Mouse (Mus musculus) liver, embryonic 15.5 days (tissue): ENCODE measurements around the gene Ano9. TPM values are rescaled to one million over a fixed set of nuclear protein-coding genes. Genes with fewer than 3 reads are reported as not detected.

Experiments used
- polyA plus RNA-seq: library from polyadenylated mRNA; unstranded; fragments of >200 nt; fragmentation: Nextera tagmentation; extraction: Ambion mirVana; gene quantifications from 2 replicates; pipeline ENCODE4 v1.2.1, GENCODE M21; 2015

The Ano9 gene
- polyA plus RNA-seq, 1 experiment from 2014 or later: 0.99 TPM

Other genes starting within 250 kb of the Ano9 start
- 133 TPM in 2 replicates for gene Psmd13, start 235.8 kb downstream of the Ano9 start, polyA plus RNA-seq
- 20.0 and 21.5 TPM in 2 replicates for gene Sirt3, start 235.5 kb downstream of the Ano9 start, polyA plus RNA-seq
- gene Cox8b, start 217.4 kb downstream of the Ano9 start, polyA plus RNA-seq: 2.5 and 3.6 TPM in 2 replicates
- 4.8 and 7.0 TPM in 2 replicates for gene Nlrp6, start 196.9 kb downstream of the Ano9 start, polyA plus RNA-seq
- gene Pgghg, start 176.4 kb downstream of the Ano9 start, polyA plus RNA-seq: 6.0 and 6.6 TPM in 2 replicates
- gene Ifitm5, start 167.5 kb downstream of the Ano9 start, polyA plus RNA-seq: 0.39 and 0.68 TPM in 2 replicates
- not detected in 2 replicates for gene Gm45717, start 161.9 kb downstream of the Ano9 start, polyA plus RNA-seq
- gene Ifitm2, start 161.8 kb downstream of the Ano9 start, polyA plus RNA-seq: 384 and 401 TPM in 2 replicates
- gene Ifitm1, start 150.6 kb downstream of the Ano9 start, polyA plus RNA-seq: 21.3 TPM in 2 replicates
- gene Ifitm3, start 107.0 kb downstream of the Ano9 start, polyA plus RNA-seq: 84.9 and 98.1 TPM in 2 replicates
- 23.2 and 25.7 TPM in 2 replicates for gene Ifitm6, start 99.9 kb downstream of the Ano9 start, polyA plus RNA-seq
- not detected in 2 replicates for gene Gm17387, start 88.7 kb downstream of the Ano9 start, polyA plus RNA-seq
- 0.45 and 0.46 TPM in 2 replicates for gene B4galnt4, start 56.7 kb downstream of the Ano9 start, polyA plus RNA-seq
- 0.54 and 0.84 TPM in 2 replicates for gene Pkp3, start 39.6 kb downstream of the Ano9 start, polyA plus RNA-seq
- 22.1 and 28.1 TPM in 2 replicates for gene Sigirr, start 17.2 kb downstream of the Ano9 start, polyA plus RNA-seq
- gene Ptdss2, start 4.6 kb upstream of the Ano9 start, polyA plus RNA-seq: 138 and 140 TPM in 2 replicates
- 64.3 and 76.1 TPM in 2 replicates for gene Rnh1, start 55.1 kb upstream of the Ano9 start, polyA plus RNA-seq
- 83.0 and 98.2 TPM in 2 replicates for gene Hras, start 76.2 kb upstream of the Ano9 start, polyA plus RNA-seq
- 11.0 and 12.1 TPM in 2 replicates for gene Lrrc56, start 76.4 kb upstream of the Ano9 start, polyA plus RNA-seq
- 0.60 and 0.91 TPM in 2 replicates for gene Lmntd2, start 96.3 kb upstream of the Ano9 start, polyA plus RNA-seq
- gene Rassf7, start 98.1 kb upstream of the Ano9 start, polyA plus RNA-seq: 27.3 and 33.4 TPM in 2 replicates
- gene Phrf1, start 111.0 kb upstream of the Ano9 start, polyA plus RNA-seq: 26.7 and 32.6 TPM in 2 replicates
- gene Irf7, start 148.7 kb upstream of the Ano9 start, polyA plus RNA-seq: 10.7 and 12.8 TPM in 2 replicates
- 0.46 and 0.47 TPM in 2 replicates for gene Cdhr5, start 159.0 kb upstream of the Ano9 start, polyA plus RNA-seq
- gene Sct, start 161.3 kb upstream of the Ano9 start, polyA plus RNA-seq: 0.35 and 0.47 TPM in 2 replicates
- not detected in 2 replicates for gene Drd4, start 174.2 kb upstream of the Ano9 start, polyA plus RNA-seq
- 13.4 and 16.9 TPM in 2 replicates for gene Deaf1, start 209.9 kb upstream of the Ano9 start, polyA plus RNA-seq
- gene Tmem80, start 209.9 kb upstream of the Ano9 start, polyA plus RNA-seq: 14.8 and 15.8 TPM in 2 replicates
- gene Eps8l2, start 221.1 kb upstream of the Ano9 start, polyA plus RNA-seq: 16.6 and 24.3 TPM in 2 replicates